Mouse (Mus musculus) bone marrow, adult 2 months (tissue): Measurements from ENCODE around the gene Npsr1.

ENCODE experiments used
- CTCF ChIP-seq: fragments of 200-500 bp; IDR thresholded peaks from 2 replicates; pipeline ENCODE4 v1.5.1; 2011; ENCODE audit warnings: low read length, control low read depth; ENCODE audit not compliant: control insufficient read depth, insufficient read depth
- POLR2A ChIP-seq: fragments of 200-500 bp; IDR thresholded peaks from 2 replicates; pipeline ENCODE4 v1.6.1; 2011; ENCODE audit warnings: low read depth, mild to moderate bottlenecking, control low read depth, low read length, borderline replicate concordance; ENCODE audit not compliant: control insufficient read depth

DNA sequence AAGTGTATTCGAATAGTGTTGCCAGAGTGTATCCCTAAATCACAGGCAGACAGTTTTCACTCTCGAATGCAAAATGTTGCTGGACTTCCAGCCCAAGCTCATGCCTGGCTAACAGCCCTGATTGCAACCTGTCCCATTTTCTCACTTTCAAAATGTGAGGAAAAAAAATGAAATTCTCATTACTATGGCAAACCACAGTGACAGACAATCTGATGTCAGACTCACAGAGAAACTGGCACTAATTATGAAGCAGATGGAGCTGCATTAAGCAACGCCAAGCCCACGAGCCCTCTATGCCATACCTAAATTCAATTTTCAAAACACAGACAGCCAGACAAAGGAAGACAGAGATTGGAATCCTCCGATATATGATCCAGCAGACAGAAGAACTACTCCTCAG, 88.5 kb downstream of the Npsr1 start:
- no peak for TF ChIP-seq CTCF
- TF ChIP-seq POLR2A, result no peak
